Mouse (Mus musculus) liver, embryonic 15.5 days (tissue): ENCODE data around the gene Nova2. TPM values are rescaled to one million over a fixed set of nuclear protein-coding genes. Genes with fewer than 3 reads are reported as not detected.
A peak's percentile ranks its signal among the peaks of the same experiment; 100 is the strongest.

Experiments
- ATAC-seq: fragments of 200-750 bp; cut with Nextera tagmentation; 2 replicates; pipeline ENCODE4 v1.8.0; 2017; ENCODE audit warnings: moderate number of reproducible peaks, mild to moderate bottlenecking, moderate library complexity; ENCODE audit not compliant: insufficient read depth
- H3K27ac ChIP-seq: fragments of 300-500 bp; sonication (generic); replicated peaks from 2 replicates; pipeline ENCODE4 v1.5.1; 2015; ENCODE audit warnings: mild to moderate bottlenecking, inconsistent platforms
- H3K27me3 ChIP-seq: fragments of 300-500 bp; sonication (generic); 2 replicates; pipeline ENCODE4 v1.6.1; 2015; ENCODE audit warnings: mild to moderate bottlenecking, inconsistent platforms
- H3K36me3 ChIP-seq: fragments of 300-500 bp; sonication (generic); replicated peaks from 2 replicates; pipeline ENCODE4 v1.6.1; 2015; ENCODE audit warnings: moderate library complexity, mild to moderate bottlenecking, inconsistent platforms
- H3K4me1 ChIP-seq: fragments of 300-500 bp; sonication (generic); replicated peaks from 2 replicates; pipeline ENCODE4 v1.6.1; 2015; ENCODE audit warnings: inconsistent platforms
- H3K4me2 ChIP-seq: fragments of 300-500 bp; sonication (generic); 2 replicates; pipeline ENCODE4 v1.6.1; 2015; ENCODE audit warnings: moderate library complexity, mild to moderate bottlenecking, inconsistent platforms
- H3K4me3 ChIP-seq: fragments of 300-500 bp; sonication (generic); replicated peaks from 2 replicates; pipeline ENCODE4 v1.5.1; 2015; ENCODE audit warnings: mild to moderate bottlenecking, inconsistent platforms
- H3K9ac ChIP-seq: fragments of 300-500 bp; sonication (generic); 2 replicates; pipeline ENCODE4 v1.6.1; 2015; ENCODE audit warnings: moderate library complexity, mild to moderate bottlenecking, inconsistent platforms
- H3K9me3 ChIP-seq: fragments of 300-500 bp; sonication (generic); replicated peaks from 2 replicates; pipeline ENCODE4 v1.6.1; 2016; ENCODE audit warnings: inconsistent platforms
- WGBS: fragments of 180-500 bp; shearing (Covaris S2); methylation state at CpG from one replicate; pipeline ENCODE4 v1.1.7; 2015; ENCODE audit warnings: mixed read lengths; ENCODE audit not compliant: insufficient replicate concordance; 5-methylcytosine and 5-hydroxymethylcytosine counted together
- polyA plus RNA-seq: library from polyadenylated mRNA; unstranded; fragments of >200 nt; fragmentation: Nextera tagmentation; extraction: Ambion mirVana; gene quantifications from 2 replicates; pipeline ENCODE4 v1.2.1, GENCODE M21; 2015

The Nova2 gene
- polyA plus RNA-seq, 1 experiment from 2014 or later: 0.06 TPM

DNA sequence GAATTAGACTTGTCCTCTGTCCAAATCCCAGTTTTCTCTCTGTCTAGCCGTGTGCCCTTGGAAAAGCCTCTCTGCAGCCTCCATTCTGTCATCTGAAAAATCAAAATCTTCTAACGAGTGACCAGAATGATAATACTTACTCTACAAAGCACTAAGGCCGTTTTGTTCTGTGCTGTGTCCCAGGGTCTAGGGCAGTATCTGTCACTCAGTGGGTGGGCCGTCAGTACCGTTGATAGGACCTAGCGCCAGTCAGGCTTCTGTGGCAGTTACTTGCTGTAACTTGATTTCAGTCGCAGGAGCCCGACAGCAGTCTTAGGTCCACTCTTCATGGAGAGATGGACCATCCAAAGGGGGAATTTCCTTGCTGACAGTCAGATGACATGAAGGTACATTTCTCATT lies 1.4 kb upstream of the Nova2 start:
- ATAC-seq: no peak
- Histone ChIP-seq H3K27me3 (peaks cover 88% of the 10 kb centered on the region), H3K9ac (no peak overlapping the region), H3K4me3 (no peak overlapping the region), H3K9me3 (no peaks in the 10 kb centered on the region), H3K36me3 (no peaks in the 10 kb centered on the region), H3K4me2 (no peak overlapping the region), H3K27ac (no peak overlapping the region), H3K4me1 (peaks cover 13% of the 10 kb centered on the region)
- WGBS: 11% methylated on average over 8 of the region's 8 CpGs

DNA sequence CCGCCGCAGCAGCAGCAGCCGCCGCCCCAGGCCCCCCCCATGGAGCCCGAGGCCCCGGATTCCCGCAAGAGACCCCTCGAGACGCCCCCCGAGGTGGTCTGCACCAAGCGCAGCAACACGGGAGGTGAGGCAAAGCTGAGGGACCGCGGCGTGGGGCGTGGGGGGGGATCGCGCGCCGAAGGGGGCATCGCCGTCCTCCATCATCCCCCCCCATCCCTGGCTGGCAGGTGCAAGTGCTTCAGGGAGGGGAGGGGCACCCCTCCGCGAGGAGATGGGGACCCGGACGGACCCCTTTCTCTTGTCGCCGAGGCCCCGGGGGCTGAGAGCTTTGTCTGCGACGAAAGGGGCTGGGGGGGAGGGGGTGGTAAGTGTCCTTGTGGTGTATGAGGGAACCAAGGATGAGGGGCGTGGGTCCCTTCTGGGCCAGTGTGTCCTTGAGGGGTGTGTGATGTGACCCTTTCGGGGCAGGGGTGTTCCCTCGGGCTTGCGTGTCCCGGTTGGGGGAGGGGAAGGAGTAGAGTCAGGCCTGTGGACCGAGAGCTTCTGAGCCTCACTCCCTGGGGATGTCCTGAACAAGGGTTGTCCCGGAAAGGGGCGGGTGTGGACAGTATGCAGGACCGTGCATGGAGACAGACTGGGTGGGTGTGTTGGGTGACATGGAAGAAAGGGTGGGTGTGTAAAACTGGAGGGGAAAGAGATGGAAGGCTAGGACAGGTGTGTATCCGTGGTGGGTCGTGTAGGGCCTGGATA lies 528 bp downstream of the Nova2 start:
- Histone ChIP-seq H3K27ac (no peak overlapping the region), H3K4me2 (peak overlapping the region; percentile 48), H3K4me1 (peaks cover 10% of the 10 kb centered on the region), H3K27me3 (peaks cover 79% of the 10 kb centered on the region), H3K9me3 (no peaks in the 10 kb centered on the region), H3K9ac (no peak overlapping the region), H3K4me3 (peak overlapping the region; percentile 38), H3K36me3 (no peaks in the 10 kb centered on the region)
- 3% methylated on average over 42 of the region's 42 CpGs for WGBS
- ATAC-seq: no peak

DNA sequence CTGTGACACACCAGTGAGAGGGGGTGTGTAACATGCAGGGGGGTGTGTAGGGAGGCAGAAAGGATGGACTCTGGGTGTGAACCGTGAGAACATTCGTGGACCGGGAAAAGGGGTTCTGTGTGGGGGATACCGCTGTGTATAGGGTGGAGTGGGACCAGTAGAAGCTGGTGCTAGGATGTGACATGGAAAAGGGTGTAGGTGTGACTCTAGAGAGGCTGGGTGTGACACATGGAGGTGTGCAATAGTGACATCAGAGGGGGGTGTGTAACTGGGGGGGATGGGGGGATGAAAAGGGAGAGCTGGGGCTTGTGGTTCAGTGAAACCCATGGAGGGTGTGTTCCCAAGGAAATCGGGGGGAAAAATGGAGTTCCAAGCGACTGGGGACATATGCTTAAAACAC lies 1.2 kb downstream of the Nova2 start:
- H3K27me3 ChIP-seq: peaks cover 74% of the 10 kb centered on the region
- 37% methylated on average over 6 of the region's 6 CpGs for WGBS
- no peak for ATAC-seq
- peaks cover 8% of the 10 kb centered on the region for H3K4me1 ChIP-seq
- H3K9ac ChIP-seq: no peak overlapping the region
- H3K36me3 ChIP-seq: no peaks in the 10 kb centered on the region
- H3K27ac ChIP-seq: 0 out of 2 replicates have a peak overlapping the region, but pooled peaks have one; percentile 29
- H3K9me3 ChIP-seq: no peaks in the 10 kb centered on the region
- H3K4me3 ChIP-seq: peak overlapping the region; percentile 38; the same call in 1 of the 2 replicates
- H3K4me2 ChIP-seq: 0 out of 2 replicates have a peak overlapping the region, but pooled peaks have one; percentile 1

GRCm38 (mm10) chr7:18927759-18928158 lies 2.1 kb downstream of the Nova2 start:
- no peak for ATAC-seq
- H3K9ac ChIP-seq: no peak overlapping the region
- no peak overlapping the region for H3K27ac ChIP-seq
- peaks cover 8% of the 10 kb centered on the region for H3K4me1 ChIP-seq
- H3K9me3 ChIP-seq: no peaks in the 10 kb centered on the region
- H3K4me3 ChIP-seq: no peak overlapping the region
- no peaks in the 10 kb centered on the region for H3K36me3 ChIP-seq
- 5% methylated on average over 3 of the region's 3 CpGs for WGBS
- 0 out of 2 replicates have a peak overlapping the region, but pooled peaks have one; percentile 1 for H3K4me2 ChIP-seq
- peaks cover 66% of the 10 kb centered on the region for H3K27me3 ChIP-seq

GRCm38 (mm10) chr7:18942376-18942775 lies 16.7 kb downstream of the Nova2 start:
- H3K27me3 ChIP-seq: peaks cover 9% of the 10 kb centered on the region; the same call in 1 of the 2 replicates
- H3K36me3 ChIP-seq: no peaks in the 10 kb centered on the region
- no peaks in the 10 kb centered on the region for H3K4me1 ChIP-seq
- H3K4me3 ChIP-seq: no peak overlapping the region
- H3K9me3 ChIP-seq: no peaks in the 10 kb centered on the region
- H3K27ac ChIP-seq: no peak overlapping the region
- ATAC-seq: no peak
- WGBS: 40% methylated on average over 1 of the region's 1 CpGs
- H3K9ac ChIP-seq: no peak overlapping the region
- H3K4me2 ChIP-seq: no peak overlapping the region

GRCm38 (mm10) chr7:18942815-18943214 lies 17.1 kb downstream of the Nova2 start:
- no peaks in the 10 kb centered on the region for H3K9me3 ChIP-seq
- ATAC-seq: no peak
- peaks cover 9% of the 10 kb centered on the region; the same call in 1 of the 2 replicates for H3K27me3 ChIP-seq
- no peak overlapping the region for H3K4me2 ChIP-seq
- H3K36me3 ChIP-seq: no peaks in the 10 kb centered on the region
- H3K9ac ChIP-seq: no peak overlapping the region
- no peak overlapping the region for H3K4me3 ChIP-seq
- no peak overlapping the region for H3K27ac ChIP-seq
- no peaks in the 10 kb centered on the region for H3K4me1 ChIP-seq
- WGBS: 47% methylated on average over 9 of the region's 9 CpGs

- no peak overlapping the region for H3K9ac ChIP-seq
- no peak overlapping the region for H3K4me2 ChIP-seq
- H3K4me3 ChIP-seq: no peak overlapping the region
- H3K9me3 ChIP-seq: no peaks in the 10 kb centered on the region
- WGBS: 40% methylated on average over 6 of the region's 6 CpGs
- no peak overlapping the region for H3K27ac ChIP-seq
- H3K27me3 ChIP-seq: peaks cover 14% of the 10 kb centered on the region; the same call in 1 of the 2 replicates
- H3K4me1 ChIP-seq: no peaks in the 10 kb centered on the region
- no peaks in the 10 kb centered on the region for H3K36me3 ChIP-seq
- no peak for ATAC-seq
These were observed 22.5 kb downstream of the Nova2 start for GRCm38 (mm10) chr7:18948151-18948550.

GRCm38 (mm10) chr7:18949781-18950522 lies 24.3 kb downstream of the Nova2 start:
- no peak for ATAC-seq
- Histone ChIP-seq H3K36me3 (no peaks in the 10 kb centered on the region), H3K27ac (no peak overlapping the region), H3K4me2 (no peak overlapping the region), H3K4me1 (no peaks in the 10 kb centered on the region), H3K4me3 (no peak overlapping the region), H3K9me3 (no peaks in the 10 kb centered on the region), H3K9ac (no peak overlapping the region), H3K27me3 (peaks cover 14% of the 10 kb centered on the region; the same call in 1 of the 2 replicates)
- 31% methylated on average over 12 of the region's 12 CpGs for WGBS

DNA sequence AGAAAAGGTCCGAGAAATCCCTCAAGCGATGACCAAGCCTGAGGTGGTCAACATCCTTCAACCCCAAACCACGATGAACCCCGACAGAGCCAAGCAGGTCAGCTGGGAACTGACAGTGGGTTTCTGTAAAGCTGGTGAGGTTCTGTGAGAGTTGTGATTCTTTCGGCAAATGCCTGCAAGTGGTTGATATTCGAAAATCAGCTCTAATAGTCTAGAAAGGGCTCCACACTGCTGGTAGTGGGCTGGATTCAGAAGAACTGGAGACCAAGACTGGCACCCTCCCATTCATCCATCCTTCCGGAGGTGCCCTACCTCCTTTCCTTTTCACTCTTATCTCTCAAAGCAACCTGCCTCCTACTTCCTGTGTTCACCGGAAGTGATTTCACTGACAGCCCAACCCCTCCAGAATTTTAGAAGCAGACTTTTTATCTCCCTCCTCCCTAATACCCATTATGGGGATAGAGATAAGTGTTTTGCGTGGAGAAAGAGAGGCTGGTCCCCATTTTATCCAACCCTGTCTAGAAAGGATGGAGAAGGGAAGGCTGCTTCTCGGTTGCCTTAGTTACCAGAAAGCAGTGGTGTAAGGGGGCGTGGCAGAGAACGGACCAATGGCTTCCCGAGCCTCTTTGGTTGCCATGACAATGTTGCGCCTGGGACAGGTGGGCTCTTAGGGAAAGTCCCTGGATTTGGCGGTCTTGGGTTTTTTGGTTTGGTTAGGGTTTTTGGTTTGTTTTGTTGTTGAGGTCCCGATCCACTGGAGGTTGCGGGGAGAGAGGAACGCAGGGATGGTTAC lies 25.0 kb downstream of the Nova2 start:
- H3K36me3 ChIP-seq: no peaks in the 10 kb centered on the region
- ATAC-seq: no peak
- no peak overlapping the region for H3K27ac ChIP-seq
- H3K9me3 ChIP-seq: no peaks in the 10 kb centered on the region
- H3K4me3 ChIP-seq: no peak overlapping the region
- WGBS: 9% methylated on average over 18 of the region's 18 CpGs
- H3K9ac ChIP-seq: no peak overlapping the region
- no peaks in the 10 kb centered on the region for H3K4me1 ChIP-seq
- H3K4me2 ChIP-seq: no peak overlapping the region
- peaks cover 19% of the 10 kb centered on the region for H3K27me3 ChIP-seq

DNA sequence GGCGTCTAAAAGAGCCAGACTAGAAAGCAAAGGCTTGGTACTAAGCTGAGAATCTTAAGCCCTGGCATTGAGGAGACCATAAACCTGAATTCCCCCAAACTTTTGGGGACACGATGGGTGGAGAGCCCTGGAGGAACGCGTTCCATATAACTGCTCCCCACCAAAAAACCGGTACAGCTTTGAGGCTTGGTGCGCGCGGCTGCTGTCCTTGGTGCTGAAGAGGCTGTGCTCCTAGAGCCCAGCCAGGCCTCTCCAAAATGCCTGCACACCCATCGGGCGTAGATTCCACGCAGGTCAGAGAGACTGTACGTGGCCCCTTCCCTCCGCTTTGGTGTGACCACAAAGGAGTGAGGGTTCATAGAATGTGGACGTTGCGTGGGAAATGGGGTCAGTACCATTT lies 25.7 kb downstream of the Nova2 start:
- Histone ChIP-seq H3K4me2 (no peak overlapping the region), H3K9me3 (no peaks in the 10 kb centered on the region), H3K9ac (no peak overlapping the region), H3K27me3 (peaks cover 26% of the 10 kb centered on the region), H3K4me3 (no peak overlapping the region), H3K27ac (no peak overlapping the region), H3K4me1 (no peaks in the 10 kb centered on the region), H3K36me3 (no peaks in the 10 kb centered on the region)
- 11% methylated on average over 15 of the region's 15 CpGs for WGBS
- no peak for ATAC-seq
